Mouse (Mus musculus): Measurements from ENCODE around the gene Clba1.

Clba1 gene

GRCm38 (mm10) chr12:112808587-112809364, at the start of gene Clba1:
Clba1 (plus strand) TSS chr12:112808937.
- peak; percentile 99 for DNase-seq

- DNase-seq: peak; percentile 55
Observed at GRCm38 (mm10) chr12:112759471-112759870, 49.3 kb upstream of the Clba1 start.

GRCm38 (mm10) chr12:112760154-112760926, 48.4 kb upstream of the Clba1 start, which contains the start of gene Pld4:
Pld4 (plus strand) TSS chr12:112760655.
- peak; percentile 96 for DNase-seq

GRCm38 (mm10) chr12:112761411-112761810, 47.3 kb upstream of the Clba1 start:
- peak; percentile 79 for DNase-seq

GRCm38 (mm10) chr12:112762018-112762417, 46.7 kb upstream of the Clba1 start:
- peak; percentile 98 for DNase-seq

- peak; percentile 77 for DNase-seq
Observed at GRCm38 (mm10) chr12:112763176-112763575, 45.6 kb upstream of the Clba1 start.

GRCm38 (mm10) chr12:112764141-112764540, 44.6 kb upstream of the Clba1 start:
- DNase-seq: peak; percentile 87

GRCm38 (mm10) chr12:112764991-112765390, 43.7 kb upstream of the Clba1 start:
- DNase-seq: peak; percentile 89

- DNase-seq: peak; percentile 77
Observed at GRCm38 (mm10) chr12:112766586-112766985, 42.2 kb upstream of the Clba1 start.

- DNase-seq: peak; percentile 84
Observed at GRCm38 (mm10) chr12:112767036-112767890, 41.5 kb upstream of the Clba1 start.

- peak; percentile 79 for DNase-seq
Observed at GRCm38 (mm10) chr12:112768166-112768565, 40.6 kb upstream of the Clba1 start.

GRCm38 (mm10) chr12:112769031-112769430, 39.7 kb upstream of the Clba1 start:
- DNase-seq: peak; percentile 88

GRCm38 (mm10) chr12:112769751-112770150, 39.0 kb upstream of the Clba1 start:
- peak; percentile 70 for DNase-seq

GRCm38 (mm10) chr12:112770396-112770795, 38.3 kb upstream of the Clba1 start:
- DNase-seq: peak; percentile 83

- no peak for DNase-seq
Observed at GRCm38 (mm10) chr12:112772306-112772705, 36.4 kb upstream of the Clba1 start.

GRCm38 (mm10) chr12:112773366-112773765, 35.4 kb upstream of the Clba1 start:
- peak; percentile 81 for DNase-seq

GRCm38 (mm10) chr12:112774026-112774425, 34.7 kb upstream of the Clba1 start:
- DNase-seq: peak; percentile 77

- peak; percentile 72 for DNase-seq
Observed at GRCm38 (mm10) chr12:112774481-112774880, 34.3 kb upstream of the Clba1 start.

GRCm38 (mm10) chr12:112791026-112791425, 17.7 kb upstream of the Clba1 start:
- peak; percentile 92 for DNase-seq

GRCm38 (mm10) chr12:112793601-112794355, 15.0 kb upstream of the Clba1 start:
- peak; percentile 99 for DNase-seq

GRCm38 (mm10) chr12:112794356-112794816, 14.4 kb upstream of the Clba1 start:
- no peak for DNase-seq

GRCm38 (mm10) chr12:112794998-112795397, 13.7 kb upstream of the Clba1 start:
- peak; percentile 90 for DNase-seq
